Mouse (Mus musculus) hindbrain, embryonic 10.5 days (tissue): ENCODE measurements at regions not wholly inside any gene's neighbourhood (a gene's known extent, or its start where the extent isn't known, plus 50 kb on each side); places are given as distances from the start of the nearest gene placed in this dataset.

Source experiments
- DNase-seq: peaks from one replicate; pipeline ENCODE4 v3.0.0-alpha.2; 2017; ENCODE audit warnings: low spot score
- H3K27ac ChIP-seq: fragments of 300-500 bp; sonication (generic); 2 replicates; pipeline ENCODE4 v1.5.1; 2016; ENCODE audit warnings: mild to moderate bottlenecking, moderate library complexity
- H3K27me3 ChIP-seq: fragments of 300-500 bp; sonication (generic); 2 replicates; pipeline ENCODE4 v1.6.1; 2016; ENCODE audit warnings: mild to moderate bottlenecking; ENCODE audit not compliant: poor library complexity, insufficient read depth, severe bottlenecking
- H3K36me3 ChIP-seq: fragments of 300-500 bp; sonication (generic); 2 replicates; pipeline ENCODE4 v1.6.1; 2016; ENCODE audit warnings: mild to moderate bottlenecking, moderate library complexity
- H3K4me1 ChIP-seq: fragments of 300-500 bp; sonication (generic); replicated peaks from 2 replicates; pipeline ENCODE4 v1.6.1; 2016; ENCODE audit warnings: mild to moderate bottlenecking
- H3K4me3 ChIP-seq: fragments of 300-500 bp; sonication (generic); 2 replicates; pipeline ENCODE4 v1.5.1; 2016; ENCODE audit warnings: mild to moderate bottlenecking, moderate library complexity
- H3K9me3 ChIP-seq: fragments of 300-500 bp; sonication (generic); 2 replicates; pipeline ENCODE4 v1.6.1; 2016; ENCODE audit warnings: mild to moderate bottlenecking, moderate library complexity
- WGBS: fragments of 180-500 bp; shearing (Covaris S2); methylation state at CpG from one replicate; pipeline ENCODE4 v1.1.7; 2016; 5-methylcytosine and 5-hydroxymethylcytosine counted together

DNA sequence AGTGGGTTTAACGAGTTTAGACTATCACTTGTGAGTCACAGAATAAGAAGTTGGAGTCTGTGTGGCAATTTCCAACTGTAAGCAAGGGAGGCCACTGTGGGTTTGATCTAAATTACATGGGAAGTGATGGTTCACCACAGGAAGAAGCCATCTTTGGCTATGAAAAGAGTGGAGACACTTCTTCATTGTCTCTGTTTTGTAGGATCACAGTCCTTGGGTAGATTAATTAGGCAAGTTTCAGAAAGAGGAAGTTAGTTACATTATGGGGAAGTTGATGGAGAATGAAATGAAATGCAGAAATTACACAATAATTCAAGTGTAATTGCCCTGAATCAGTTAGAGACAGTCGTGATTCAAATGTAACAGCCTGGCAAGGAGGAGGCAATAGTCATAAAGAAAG is 160.3 kb upstream of the Tbc1d2b start:
- no peak overlapping the region for H3K4me3 ChIP-seq
- 0 out of 2 replicates have a peak, but pooled peaks cover 3% of the 10 kb centered on the region for H3K4me1 ChIP-seq
- WGBS, result 79% methylated on average over 2 of the region's 2 CpGs
- H3K27me3 ChIP-seq, result no peaks in the 10 kb centered on the region
- H3K27ac ChIP-seq, result no peak overlapping the region
- H3K9me3 ChIP-seq, result no peaks in the 10 kb centered on the region
- no peak for DNase-seq
- no peaks in the 10 kb centered on the region for H3K36me3 ChIP-seq

DNA sequence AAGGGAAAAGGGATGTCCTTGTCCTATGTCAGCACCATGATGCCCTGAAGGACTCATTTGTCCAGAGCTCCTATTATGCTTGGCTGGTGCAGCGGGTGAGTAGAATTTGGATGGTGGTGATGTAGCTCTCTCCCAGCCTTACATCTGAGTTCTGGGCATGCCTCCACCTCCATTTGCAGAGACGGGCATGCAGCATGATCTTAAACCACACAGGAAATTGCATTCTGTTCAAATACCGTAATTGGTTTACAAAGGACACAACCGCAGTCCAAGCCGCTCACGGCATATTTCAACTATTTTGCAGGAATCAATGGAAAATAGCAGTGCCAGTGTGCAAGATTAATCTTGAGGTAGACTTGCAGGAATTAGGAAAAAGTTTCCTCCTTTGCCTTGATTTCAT is 151.1 kb upstream of the Tbc1d2b start:
- H3K27ac ChIP-seq, result no peak overlapping the region
- no peaks in the 10 kb centered on the region for H3K9me3 ChIP-seq
- H3K4me1 ChIP-seq, result no peaks in the 10 kb centered on the region
- no peak for DNase-seq
- H3K36me3 ChIP-seq, result no peaks in the 10 kb centered on the region
- no peaks in the 10 kb centered on the region for H3K27me3 ChIP-seq
- H3K4me3 ChIP-seq, result no peak overlapping the region
- 95% methylated on average over 6 of the region's 6 CpGs for WGBS

DNA sequence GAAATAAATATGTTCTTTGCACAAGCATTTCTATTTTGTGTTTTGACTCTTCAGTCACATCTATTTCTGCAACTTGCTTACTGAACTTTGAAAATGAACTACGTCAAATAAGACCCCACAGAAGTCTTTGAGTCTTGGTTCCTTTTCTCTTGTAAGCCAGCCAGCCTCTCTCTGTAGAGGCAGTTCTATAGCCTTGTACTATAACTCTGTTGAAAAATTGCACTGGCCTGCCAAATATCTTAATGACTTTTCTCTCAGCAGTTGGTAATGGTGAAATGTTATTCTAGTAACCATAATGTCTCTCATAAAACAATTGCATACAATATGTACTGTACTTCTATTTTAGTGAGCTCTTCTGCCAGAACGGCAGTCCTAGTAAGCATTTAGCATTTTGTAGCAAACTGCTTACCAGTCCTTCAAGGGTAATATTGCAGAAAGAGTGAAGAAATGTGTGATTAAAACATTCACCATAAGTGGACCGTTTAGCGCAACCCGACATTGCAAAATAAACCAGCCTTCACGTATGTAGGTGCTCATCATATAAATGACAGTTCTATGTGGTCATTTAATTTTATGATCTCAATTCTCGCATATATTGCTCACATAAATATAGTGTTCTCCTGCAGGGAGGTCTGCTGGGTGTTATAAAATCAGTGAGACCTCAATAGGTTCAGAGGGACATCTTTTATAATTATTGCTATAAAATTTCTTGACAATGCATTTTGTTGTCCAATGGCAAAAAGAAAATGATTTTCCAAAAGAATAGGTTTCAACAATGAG is 149.3 kb upstream of the Tbc1d2b start:
- Histone ChIP-seq H3K27me3 (no peaks in the 10 kb centered on the region), H3K9me3 (no peaks in the 10 kb centered on the region), H3K36me3 (no peaks in the 10 kb centered on the region), H3K4me3 (no peak overlapping the region), H3K27ac (no peak overlapping the region), H3K4me1 (no peaks in the 10 kb centered on the region)
- 93% methylated on average over 7 of the region's 7 CpGs for WGBS
- no peak for DNase-seq

GRCm38 (mm10) chr9:90408789-90409188 is 138.2 kb upstream of the Tbc1d2b start:
- no peaks in the 10 kb centered on the region for H3K36me3 ChIP-seq
- DNase-seq, result no peak
- 69% methylated on average over 2 of the region's 2 CpGs for WGBS
- no peaks in the 10 kb centered on the region for H3K4me1 ChIP-seq
- no peaks in the 10 kb centered on the region for H3K27me3 ChIP-seq
- no peak overlapping the region for H3K4me3 ChIP-seq
- H3K9me3 ChIP-seq, result no peaks in the 10 kb centered on the region
- no peak overlapping the region for H3K27ac ChIP-seq

GRCm38 (mm10) chr9:90407573-90407972 is 137.0 kb upstream of the Tbc1d2b start:
- no peak for DNase-seq
- Histone ChIP-seq H3K4me3 (no peak overlapping the region), H3K36me3 (no peaks in the 10 kb centered on the region), H3K4me1 (no peaks in the 10 kb centered on the region), H3K27ac (no peak overlapping the region), H3K9me3 (no peaks in the 10 kb centered on the region), H3K27me3 (no peaks in the 10 kb centered on the region)
- 77% methylated on average over 1 of the region's 1 CpGs for WGBS

- H3K9me3 ChIP-seq, result no peaks in the 10 kb centered on the region
- H3K4me3 ChIP-seq, result no peak overlapping the region
- WGBS, result 74% methylated on average over 2 of the region's 2 CpGs
- no peaks in the 10 kb centered on the region for H3K36me3 ChIP-seq
- no peaks in the 10 kb centered on the region for H3K4me1 ChIP-seq
- no peaks in the 10 kb centered on the region for H3K27me3 ChIP-seq
- no peak overlapping the region for H3K27ac ChIP-seq
- no peak for DNase-seq
Measured at GRCm38 (mm10) chr9:90388401-90388800, 117.8 kb upstream of the Tbc1d2b start.

GRCm38 (mm10) chr9:90385047-90385446 is 114.4 kb upstream of the Tbc1d2b start:
- H3K4me1 ChIP-seq, result no peaks in the 10 kb centered on the region
- no peaks in the 10 kb centered on the region for H3K27me3 ChIP-seq
- no peak overlapping the region for H3K27ac ChIP-seq
- no peak for DNase-seq
- H3K9me3 ChIP-seq, result no peaks in the 10 kb centered on the region
- H3K4me3 ChIP-seq, result no peak overlapping the region
- H3K36me3 ChIP-seq, result no peaks in the 10 kb centered on the region

DNA sequence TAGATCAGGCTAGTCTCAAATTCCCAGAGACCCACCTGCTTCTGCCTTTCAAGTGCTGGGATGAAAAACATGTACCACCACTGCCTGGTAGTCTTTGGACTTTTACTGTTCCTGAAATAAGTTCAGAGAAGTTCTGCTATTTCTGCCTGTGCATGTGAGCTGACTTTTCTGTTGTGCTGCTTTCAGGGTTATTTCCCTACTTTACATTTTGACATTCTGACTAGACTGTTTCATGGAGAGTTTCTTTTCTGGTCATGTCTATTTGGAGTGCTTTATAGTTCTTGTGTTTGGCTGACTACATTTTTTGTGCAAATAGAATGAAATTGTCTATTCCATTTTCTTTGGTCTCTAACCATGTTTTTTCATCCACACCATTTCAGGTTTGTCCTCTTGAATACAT is 109.5 kb upstream of the Tbc1d2b start:
- no peak for DNase-seq
- no peaks in the 10 kb centered on the region for H3K27me3 ChIP-seq
- H3K36me3 ChIP-seq, result no peaks in the 10 kb centered on the region
- H3K9me3 ChIP-seq, result no peaks in the 10 kb centered on the region
- H3K27ac ChIP-seq, result no peak overlapping the region
- H3K4me1 ChIP-seq, result no peaks in the 10 kb centered on the region
- no peak overlapping the region for H3K4me3 ChIP-seq

- no peak overlapping the region for H3K27ac ChIP-seq
- no peaks in the 10 kb centered on the region for H3K36me3 ChIP-seq
- DNase-seq, result no peak
- no peak overlapping the region for H3K4me3 ChIP-seq
- 86% methylated on average over 2 of the region's 2 CpGs for WGBS
- H3K27me3 ChIP-seq, result no peaks in the 10 kb centered on the region
- H3K9me3 ChIP-seq, result no peaks in the 10 kb centered on the region
- no peaks in the 10 kb centered on the region for H3K4me1 ChIP-seq
Measured at GRCm38 (mm10) chr9:90369568-90369967, 99.0 kb upstream of the Tbc1d2b start.

- Histone ChIP-seq H3K4me1 (no peaks in the 10 kb centered on the region), H3K9me3 (no peaks in the 10 kb centered on the region), H3K27ac (no peak overlapping the region), H3K27me3 (no peaks in the 10 kb centered on the region), H3K4me3 (no peak overlapping the region), H3K36me3 (no peaks in the 10 kb centered on the region)
- no peak for DNase-seq
- 86% methylated on average over 3 of the region's 3 CpGs for WGBS
Measured at GRCm38 (mm10) chr9:90367745-90368144, 97.1 kb upstream of the Tbc1d2b start.

DNA sequence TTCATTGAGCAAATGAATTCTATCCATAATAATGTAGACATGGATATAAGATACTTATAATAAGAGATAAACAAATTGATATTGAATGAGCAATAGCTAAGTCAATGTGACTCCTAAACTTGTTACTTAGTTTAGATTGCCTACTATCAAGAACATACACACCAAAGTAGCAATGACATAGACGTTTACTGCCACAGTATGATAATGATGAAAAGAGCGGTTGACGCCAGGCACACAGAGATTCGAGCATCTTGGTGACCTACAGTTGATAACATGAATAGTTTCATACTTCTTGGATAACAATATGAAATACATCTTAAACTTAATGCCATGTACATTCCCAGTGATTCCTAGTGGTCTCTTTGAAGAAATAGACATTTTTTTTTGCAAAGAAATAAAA is 55.9 kb upstream of the Tbc1d2b start:
- no peak overlapping the region for H3K27ac ChIP-seq
- no peaks in the 10 kb centered on the region for H3K9me3 ChIP-seq
- H3K36me3 ChIP-seq, result no peaks in the 10 kb centered on the region
- WGBS, result 93% methylated on average over 4 of the region's 4 CpGs
- no peaks in the 10 kb centered on the region for H3K4me1 ChIP-seq
- DNase-seq, result no peak
- no peaks in the 10 kb centered on the region for H3K27me3 ChIP-seq
- no peak overlapping the region for H3K4me3 ChIP-seq
